Mouse (Mus musculus) left cerebral cortex, postnatal 14 days (tissue): ENCODE data around the gene Scn4a. TPM values are rescaled to one million over a fixed set of nuclear protein-coding genes. Genes with fewer than 3 reads are reported as not detected.

Experiments
- DNase-seq, 2 experiments: peaks; one replicate each; pipeline ENCODE4 v3.0.0; 2021 to 2022; ENCODE audit warnings: low spot score in 2 of 2, mixed read lengths in 1 of 2
- intact Hi-C: fragments of 180-260 bp; cut with DNase I; formaldehyde crosslinking; loops from one replicate; pipeline ENCODE4 v1.15.1; 2025
- total RNA-seq, 2 experiments: library from RNA; stranded (reverse); gene quantifications; 2 replicates each; pipeline ENCODE4 v1.2.3; 2021

The Scn4a gene
- total RNA-seq, 2 experiments from 2014 or later, result 0.06 TPM; not detected in 1

GRCm38 (mm10) chr11:106284126-106284525, 69.0 kb downstream of the Scn4a start:
- DNase-seq, result no peak
- intact Hi-C loops, result no loop called here

GRCm38 (mm10) chr11:106283371-106283770, 69.7 kb downstream of the Scn4a start:
- no peak for DNase-seq
- intact Hi-C loops, result no loop called here

GRCm38 (mm10) chr11:106282452-106282851, 70.6 kb downstream of the Scn4a start:
- intact Hi-C loops, result no loop called here
- no peak for DNase-seq

GRCm38 (mm10) chr11:106276454-106276853, 76.6 kb downstream of the Scn4a start, which contains the start of gene Tcam1:
Gene Tcam1 (plus strand): TSS chr11:106276672.
- intact Hi-C loops, result loop anchor here (10.0 kb wide), 1 partner anchor 338 kb away; the partner anchor contains the start of gene Tex2

GRCm38 (mm10) chr11:106274971-106275411, 78.1 kb downstream of the Scn4a start:
- intact Hi-C loops, result loop anchor here (10.0 kb wide), 1 partner anchor 340 kb away; the partner anchor contains the start of gene Tex2
- DNase-seq, result no peak

More at GRCm38 (mm10) chr11:106276454-106276853, 76.6 kb downstream of the Scn4a start, which contains the start of gene Tcam1:
- peak; percentile 96 for DNase-seq

- intact Hi-C loops, result loop anchor here (10.0 kb wide), 1 partner anchor 340 kb away; the partner anchor contains the start of gene Tex2
- no peak for DNase-seq
Observed at GRCm38 (mm10) chr11:106274374-106274773, 78.7 kb downstream of the Scn4a start.

GRCm38 (mm10) chr11:106273811-106274210, 79.3 kb downstream of the Scn4a start:
- no peak for DNase-seq
- intact Hi-C loops, result loop anchor here (10.0 kb wide), 1 partner anchor 341 kb away; the partner anchor contains the start of gene Tex2

- DNase-seq, result no peak
- intact Hi-C loops, result loop anchor here (10.0 kb wide), 1 partner anchor 342 kb away; the partner anchor contains the start of gene Tex2
Observed at GRCm38 (mm10) chr11:106273311-106273684, 79.8 kb downstream of the Scn4a start.

- intact Hi-C loops, result loop anchor here (10.0 kb wide), 1 partner anchor 342 kb away; the partner anchor contains the start of gene Tex2
- peak; percentile 98 to 99 for DNase-seq
Observed at GRCm38 (mm10) chr11:106272644-106273310, 80.3 kb downstream of the Scn4a start, which contains the start of gene Smarcd2. Gene Smarcd2 (minus strand): TSS chr11:106272972.

GRCm38 (mm10) chr11:106271794-106272643, 81.1 kb downstream of the Scn4a start:
- DNase-seq, result no peak
- intact Hi-C loops, result loop anchor here (10.0 kb wide), 1 partner anchor 343 kb away; the partner anchor contains the start of gene Tex2

GRCm38 (mm10) chr11:106271131-106271793, 81.8 kb downstream of the Scn4a start:
- intact Hi-C loops, result loop anchor here (10.0 kb wide), 1 partner anchor 344 kb away; the partner anchor contains the start of gene Tex2
- no peak for DNase-seq

- no peak for DNase-seq
- intact Hi-C loops, result no loop called here
Observed at GRCm38 (mm10) chr11:106269060-106269431, 84.0 kb downstream of the Scn4a start.

Other genes with a start within 250 kb of the Scn4a start
- not detected for gene Gm10840, start 192.4 kb downstream of the Scn4a start, total RNA-seq
- gene Limd2, start 192.4 kb downstream of the Scn4a start, total RNA-seq, result 100 to 1,000 TPM in 1 of 2 experiments, 10 to 100 TPM in 1; 97.2 to 103 TPM
- 10 to 100 TPM; 24.3 to 26.9 TPM for gene Strada, start 151.1 kb downstream of the Scn4a start, total RNA-seq
- gene Ccdc47, start 136.9 kb downstream of the Scn4a start, total RNA-seq, result 10 to 100 TPM; 78.5 to 79.8 TPM
- gene Ddx42, start 136.4 kb downstream of the Scn4a start, total RNA-seq, result 10 to 100 TPM; 69.0 to 69.4 TPM
- gene Ftsj3, start 97.2 kb downstream of the Scn4a start, total RNA-seq, result 10 to 100 TPM; 28.9 to 30.7 TPM
- 100 to 1,000 TPM; 145 TPM for gene Psmc5, start 97.1 kb downstream of the Scn4a start, total RNA-seq
- 10 to 100 TPM; 14.1 to 15.9 TPM for gene Smarcd2, start 80.3 kb downstream of the Scn4a start, total RNA-seq
- under 1 TPM; 0.11 to 0.20 TPM for gene Tcam1, start 76.6 kb downstream of the Scn4a start, total RNA-seq
- not detected for gene Gh, start 51.4 kb downstream of the Scn4a start, total RNA-seq
- not detected for gene Cd79b, start 38.5 kb downstream of the Scn4a start, total RNA-seq
- not detected for gene Prr29, start 12.2 kb upstream of the Scn4a start, total RNA-seq
- gene Icam2, start 34.8 kb upstream of the Scn4a start, total RNA-seq, result 1 to 10 TPM; 4.3 to 5.1 TPM
- gene Ern1, start 134.6 kb upstream of the Scn4a start, total RNA-seq, result 1 to 10 TPM; 6.7 to 8.7 TPM